Mouse (Mus musculus) T-helper 17 cell (primary cell): ENCODE data around the gene Olfr933.

Experiments
- in situ Hi-C, 2 experiments: fragments of 300-600 bp; cut with MboI, MseI; formaldehyde crosslinking; loops; 1 replicate in 1 of 2; 2 replicates in 1 of 2; pipeline ENCODE4 v1.15.1; 2025; ENCODE audit warnings: high pct_unique_total_duplicates in 2 of 2

The Olfr933 gene

DNA sequence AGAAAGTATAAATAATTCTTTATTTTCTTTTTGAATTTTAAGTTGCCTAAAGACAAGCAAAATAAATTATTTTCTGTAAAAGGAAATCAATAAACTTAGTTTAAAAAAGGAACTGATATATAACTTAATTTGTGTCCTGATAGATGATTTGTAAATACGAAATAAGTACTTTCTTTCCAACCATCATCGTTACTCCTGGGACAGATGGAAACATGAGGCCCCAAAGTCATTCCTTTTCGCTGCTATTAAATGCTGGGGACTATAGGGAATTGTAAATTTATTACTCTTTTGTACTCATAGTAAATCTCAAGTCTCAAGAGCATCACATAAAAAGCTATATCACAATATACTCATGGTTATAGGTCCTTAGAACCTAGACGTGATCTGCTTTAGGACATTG lies at the start of gene Olfr933:
TSS of gene Olfr933 (plus strand) at position 301 of the 400 bp plus-strand sequence.
- in situ Hi-C loops = no loop called here

DNA sequence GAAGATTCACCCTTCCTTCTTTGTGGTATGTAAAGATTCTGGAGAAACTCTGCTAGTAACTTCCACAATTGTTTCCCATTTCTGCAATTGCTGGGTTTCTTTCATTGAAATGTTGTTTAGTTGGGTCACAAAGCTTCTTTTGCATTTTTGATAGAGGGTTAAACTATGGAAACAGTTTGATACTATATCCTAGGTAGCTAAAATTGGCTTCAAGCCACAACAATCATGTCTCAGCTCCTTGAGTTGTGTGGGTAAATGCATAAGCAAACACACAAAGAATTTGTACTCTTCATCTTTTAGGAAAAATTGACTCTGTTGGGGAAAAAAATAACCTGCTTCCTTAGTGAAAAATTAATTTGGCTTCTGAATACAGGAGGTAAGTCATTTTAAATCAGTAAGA lies 42.6 kb upstream of the Olfr933 start, which contains the start of gene Olfr930:
TSS of gene Olfr930 (plus strand) at position 301 of the 400 bp plus-strand sequence.
- in situ Hi-C loops = no loop called here

DNA sequence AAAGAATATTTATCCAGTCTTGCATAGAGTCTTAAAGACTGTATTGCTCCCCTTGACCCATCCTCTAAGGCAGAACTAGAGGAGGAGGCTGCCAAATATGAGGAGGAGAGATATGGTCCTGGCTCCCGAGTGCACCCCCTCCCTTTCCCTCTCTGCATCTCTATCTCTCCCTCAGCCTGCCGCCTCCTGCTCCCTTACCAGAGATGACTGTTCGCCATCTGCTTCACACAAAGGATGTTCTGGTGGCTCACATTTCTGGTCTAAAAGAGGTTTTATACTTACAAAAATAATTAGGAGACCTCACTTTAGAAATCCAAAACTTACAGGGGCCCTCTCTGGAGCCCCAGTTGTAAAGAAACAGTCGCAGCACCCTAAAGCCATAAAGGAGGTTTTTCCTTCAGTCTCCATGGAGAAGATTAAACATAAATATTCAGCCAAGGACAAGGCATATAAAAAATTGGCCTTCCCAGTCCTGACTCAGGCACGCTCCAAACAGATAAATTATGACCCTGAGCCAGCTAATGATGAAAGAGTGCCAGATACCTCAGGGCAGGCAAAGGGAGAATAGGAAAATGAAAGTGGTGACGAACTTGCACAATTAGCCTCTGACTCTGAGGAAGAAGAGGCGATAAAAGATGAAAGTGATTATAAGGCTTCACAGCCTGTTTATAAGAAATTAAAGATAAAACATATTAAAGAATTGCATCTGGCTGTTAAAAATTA lies 18.6 kb upstream of the Olfr933 start:
- in situ Hi-C loops = no loop called here

DNA sequence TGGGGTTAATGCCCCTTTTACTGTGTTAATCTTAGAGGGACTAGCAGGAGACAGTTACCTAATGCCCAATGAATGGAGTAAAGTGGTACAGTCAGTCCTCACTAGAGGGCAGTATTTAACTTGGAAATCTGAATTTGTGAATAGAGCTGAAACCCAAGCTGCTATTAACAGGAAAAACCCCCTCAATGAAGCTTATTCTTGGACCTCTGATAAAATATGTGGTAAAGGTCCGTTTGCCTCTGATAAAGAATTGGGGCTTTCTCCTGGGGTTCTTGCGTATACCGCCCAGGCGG lies 18.0 kb upstream of the Olfr933 start:
- in situ Hi-C loops = no loop called here

DNA sequence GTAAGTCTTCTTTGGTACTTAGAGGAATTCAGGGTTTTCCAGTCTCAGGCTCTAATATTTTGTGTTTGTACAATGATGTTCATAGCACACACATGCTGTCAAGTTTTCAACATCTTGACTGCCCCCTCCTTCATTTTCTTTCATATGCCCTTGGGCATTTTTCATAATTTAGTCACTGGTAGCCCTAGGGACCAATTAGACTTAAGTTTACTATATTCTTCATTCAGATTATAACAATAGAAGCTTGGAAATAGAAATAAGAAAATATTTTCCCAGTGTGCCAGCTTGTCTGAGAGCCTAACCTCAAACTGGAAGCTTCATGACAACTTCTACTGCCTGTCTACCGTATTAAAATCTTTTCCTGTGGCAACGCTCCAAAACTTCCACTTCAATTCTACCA lies 16.1 kb downstream of the Olfr933 start, which contains the start of gene Olfr934:
TSS of gene Olfr934 (minus strand) at position 101 of the 400 bp plus-strand sequence.
- in situ Hi-C loops = no loop called here

DNA sequence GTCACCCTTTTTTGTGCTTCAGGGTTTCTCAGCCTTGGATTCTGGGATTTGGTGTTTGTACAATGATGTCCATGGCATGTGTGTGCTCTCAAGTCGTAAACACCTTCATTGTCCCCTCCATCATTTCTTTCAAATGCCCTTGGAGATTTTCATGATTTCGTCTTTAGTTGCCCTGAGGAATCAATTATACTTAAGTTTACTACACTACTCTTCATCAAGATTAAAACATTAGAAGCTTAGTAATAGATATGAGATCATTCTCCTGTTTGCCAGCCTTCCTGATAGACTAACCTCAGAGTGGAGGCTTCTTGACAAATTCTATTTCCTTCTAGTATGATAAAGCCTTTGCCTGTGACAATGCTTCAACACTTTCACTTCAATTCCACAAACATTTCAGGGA lies 27.5 kb downstream of the Olfr933 start, which contains the start of gene Olfr935:
TSS of gene Olfr935 (minus strand) at position 101 of the 400 bp plus-strand sequence.
- in situ Hi-C loops = no loop called here

DNA sequence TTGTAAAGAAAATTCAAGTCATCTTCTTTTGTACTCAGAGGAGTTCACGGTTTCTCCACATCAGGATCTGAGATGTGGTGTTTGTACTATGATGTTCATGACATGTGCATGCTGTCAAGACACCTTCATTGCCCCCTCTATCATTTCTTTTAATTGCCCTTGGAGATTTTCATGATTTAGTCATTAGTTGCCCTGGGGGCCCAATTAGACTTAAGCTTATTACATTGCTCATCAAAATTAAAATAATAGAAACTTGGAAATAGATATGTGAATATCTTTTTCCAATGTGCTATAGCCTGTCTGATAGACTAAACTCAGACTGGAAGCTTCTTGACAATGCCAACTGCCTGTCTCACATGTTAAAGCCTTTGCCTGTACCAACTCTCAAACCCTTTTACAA lies 51.2 kb downstream of the Olfr933 start, which contains the start of gene Olfr146:
TSS of gene Olfr146 (minus strand) at position 101 of the 400 bp plus-strand sequence.
- in situ Hi-C loops = no loop called here
